Mouse (Mus musculus) MEL (cell line): ENCODE data around the gene Wnt7b. TPM values are rescaled to one million over a fixed set of nuclear protein-coding genes. Genes with fewer than 3 reads are reported as not detected.

Experiments used
- DNase-seq: peaks from one replicate; pipeline ENCODE4 v3.0.0; 2011; ENCODE audit warnings: low read depth, low spot score
- H3K27ac ChIP-seq: 2 replicates; pipeline ENCODE4 v1.5.1; 2012; ENCODE audit warnings: low read depth, mild to moderate bottlenecking, control low read depth, low read length, moderate library complexity; ENCODE audit not compliant: control insufficient read depth
- H3K27me3 ChIP-seq, 2 experiments: fragments of 150-350 bp in 1 of 2; sonication (generic) in 1 of 2; 2 replicates each; pipeline ENCODE4 v1.6.1; 2012; ENCODE audit warnings: low read length in 2 of 2, mild to moderate bottlenecking in 2 of 2, improper control_type of control experiment in 1 of 2, moderate library complexity in 1 of 2; ENCODE audit not compliant: insufficient read depth in 2 of 2, control insufficient read depth in 1 of 2
- H3K36me3 ChIP-seq, 2 experiments: 2 replicates each; pipeline ENCODE4 v1.6.1; 2012 to 2014; ENCODE audit warnings: low read length in 2 of 2, improper control_type of control experiment in 1 of 2, inconsistent platforms in 1 of 2, mild to moderate bottlenecking in 1 of 2; ENCODE audit not compliant: insufficient read depth in 2 of 2, control insufficient read depth in 1 of 2
- H3K4me1 ChIP-seq, 2 experiments: fragments of 150-350 bp in 1 of 2; sonication (generic) in 1 of 2; 2 replicates each; pipeline ENCODE4 v1.6.1; 2012; ENCODE audit warnings: low read length in 2 of 2, improper control_type of control experiment in 1 of 2, mild to moderate bottlenecking in 1 of 2; ENCODE audit not compliant: insufficient read depth in 2 of 2, control insufficient read depth in 1 of 2
- H3K4me3 ChIP-seq, 2 experiments: fragments of 150-350 bp in 1 of 2; sonication (generic) in 1 of 2; 2 replicates each; pipeline ENCODE4 v1.5.1; 2012; ENCODE audit warnings: low read depth in 2 of 2, low read length in 2 of 2, mild to moderate bottlenecking in 2 of 2, moderate library complexity in 2 of 2, control low read depth in 1 of 2, improper control_type of control experiment in 1 of 2; ENCODE audit not compliant: control insufficient read depth in 1 of 2, insufficient read depth in 1 of 2
- H3K79me2 ChIP-seq: 2 replicates; pipeline ENCODE4 v1.6.1; 2012; ENCODE audit warnings: mild to moderate bottlenecking, low read length, moderate library complexity; ENCODE audit not compliant: control insufficient read depth, poor library complexity, insufficient read depth
- H3K9ac ChIP-seq: 2 replicates; pipeline ENCODE4 v1.6.1; 2012; ENCODE audit warnings: low read depth, mild to moderate bottlenecking, control low read depth, low read length, moderate library complexity; ENCODE audit not compliant: control insufficient read depth, poor library complexity, severe bottlenecking
- H3K9me3 ChIP-seq: fragments of 150-350 bp; sonication (generic); replicated peaks from 2 replicates; pipeline ENCODE4 v1.6.1; 2012; ENCODE audit warnings: mild to moderate bottlenecking, low read length, improper control_type of control experiment, moderate library complexity; ENCODE audit not compliant: insufficient read depth
- BHLHE40 ChIP-seq: IDR thresholded peaks from 2 replicates; pipeline ENCODE4 v1.6.1; 2012; ENCODE audit warnings: low read depth, mild to moderate bottlenecking, inconsistent platforms, low read length, improper control_type of control experiment, borderline replicate concordance
- CHD2 ChIP-seq: IDR thresholded peaks from 2 replicates; pipeline ENCODE4 v1.6.1; 2011; ENCODE audit warnings: low read length, improper control_type of control experiment
- CTCF ChIP-seq, 3 experiments: IDR thresholded peaks in 2 of 3; conservative IDR thresholded peaks in 1 of 3; 2 replicates each; pipeline ENCODE4 v1.5.1; 2011 to 2012; ENCODE audit warnings: low read length in 3 of 3, low read depth in 2 of 3, mild to moderate bottlenecking in 2 of 3, improper control_type of control experiment in 1 of 3, inconsistent platforms in 1 of 3, mixed read lengths in 1 of 3, moderate library complexity in 1 of 3; ENCODE audit not compliant: control insufficient read depth in 1 of 3, insufficient read depth in 1 of 3, poor library complexity in 1 of 3, severe bottlenecking in 1 of 3
- E2F4 ChIP-seq: IDR thresholded peaks from 2 replicates; pipeline ENCODE4 v1.6.1; 2011; ENCODE audit warnings: low read depth, low read length, improper control_type of control experiment, borderline replicate concordance
- ELF1 ChIP-seq: IDR thresholded peaks from 2 replicates; pipeline ENCODE4 v1.6.1; 2014; ENCODE audit warnings: low read depth, mild to moderate bottlenecking, inconsistent platforms, low read length, improper control_type of control experiment, moderate library complexity
- ETS1 ChIP-seq: IDR thresholded peaks from 2 replicates; pipeline ENCODE4 v1.6.1; 2012; ENCODE audit warnings: low read depth, mild to moderate bottlenecking, inconsistent platforms, low read length, improper control_type of control experiment, moderate library complexity
- GATA1 ChIP-seq: IDR thresholded peaks from 2 replicates; pipeline ENCODE4 v1.6.1; 2011; ENCODE audit warnings: low read depth, low read length, improper control_type of control experiment
- HCFC1 ChIP-seq: IDR thresholded peaks from 2 replicates; pipeline ENCODE4 v1.6.1; 2012; ENCODE audit warnings: low read depth, mild to moderate bottlenecking, inconsistent platforms, low read length, improper control_type of control experiment, moderate library complexity
- JUND ChIP-seq: IDR thresholded peaks from 2 replicates; pipeline ENCODE4 v1.6.1; 2011; ENCODE audit warnings: low read depth, mild to moderate bottlenecking, improper control_type of control experiment, low read length
- KAT2A ChIP-seq: conservative IDR thresholded peaks from 2 replicates; pipeline ENCODE4 v1.6.1; 2012; ENCODE audit warnings: low read depth, low read length, improper control_type of control experiment, inconsistent platforms
- MAFK ChIP-seq: IDR thresholded peaks from 2 replicates; pipeline ENCODE4 v1.6.1; 2011; ENCODE audit warnings: low read depth, mild to moderate bottlenecking, low read length, improper control_type of control experiment, borderline replicate concordance
- MAX ChIP-seq: IDR thresholded peaks from 2 replicates; pipeline ENCODE4 v1.6.1; 2011; ENCODE audit warnings: low read length, improper control_type of control experiment
- MAZ ChIP-seq: IDR thresholded peaks from 2 replicates; pipeline ENCODE4 v1.6.1; 2012; ENCODE audit warnings: low read depth, mild to moderate bottlenecking, inconsistent platforms, low read length, improper control_type of control experiment
- MYB ChIP-seq: IDR thresholded peaks from 2 replicates; pipeline ENCODE4 v1.6.1; 2011; ENCODE audit warnings: mild to moderate bottlenecking, low read depth, low read length, improper control_type of control experiment
- NELFE ChIP-seq: IDR thresholded peaks from 2 replicates; pipeline ENCODE4 v1.6.1; 2011; ENCODE audit warnings: low read depth, low read length, improper control_type of control experiment
- NRF1 ChIP-seq: IDR thresholded peaks from 2 replicates; pipeline ENCODE4 v1.6.1; 2014; ENCODE audit warnings: low read depth, mild to moderate bottlenecking, inconsistent platforms, low read length, improper control_type of control experiment, moderate library complexity; ENCODE audit not compliant: poor library complexity, insufficient read depth, severe bottlenecking
- POLR2A ChIP-seq, 2 experiments: IDR thresholded peaks; 2 replicates each; pipeline ENCODE4 v1.6.1; 2011 to 2012; ENCODE audit warnings: low read length in 2 of 2, mild to moderate bottlenecking in 2 of 2, control low read depth in 1 of 2, improper control_type of control experiment in 1 of 2, low read depth in 1 of 2, moderate library complexity in 1 of 2; ENCODE audit not compliant: control insufficient read depth in 1 of 2, insufficient read depth in 1 of 2, poor library complexity in 1 of 2
- POLR2AphosphoS2 ChIP-seq: IDR thresholded peaks from 2 replicates; pipeline ENCODE4 v1.6.1; 2011; ENCODE audit warnings: low read length, improper control_type of control experiment
- POLR2AphosphoS5 ChIP-seq: IDR thresholded peaks from 2 replicates; pipeline ENCODE4 v1.6.1; 2012; ENCODE audit warnings: low read depth, borderline replicate concordance, mild to moderate bottlenecking, inconsistent platforms, low read length, moderate library complexity, mixed read lengths
- RAD21 ChIP-seq: IDR thresholded peaks from 2 replicates; pipeline ENCODE4 v1.6.1; 2011; ENCODE audit warnings: mild to moderate bottlenecking, low read depth, low read length, improper control_type of control experiment
- RCOR1 ChIP-seq: IDR thresholded peaks from 2 replicates; pipeline ENCODE4 v1.6.1; 2012; ENCODE audit warnings: low read depth, mild to moderate bottlenecking, inconsistent platforms, low read length, improper control_type of control experiment
- SMC3 ChIP-seq: IDR thresholded peaks from 2 replicates; pipeline ENCODE4 v1.6.1; 2011; ENCODE audit warnings: low read depth, low read length, improper control_type of control experiment
- TAL1 ChIP-seq: IDR thresholded peaks from 2 replicates; pipeline ENCODE4 v1.6.1; 2012; ENCODE audit warnings: mild to moderate bottlenecking, inconsistent platforms, low read length, moderate library complexity, mixed read lengths
- TBP ChIP-seq: IDR thresholded peaks from 2 replicates; pipeline ENCODE4 v1.8.0; 2011; ENCODE audit warnings: low read depth, low read length, improper control_type of control experiment
- TCF12 ChIP-seq: IDR thresholded peaks from 2 replicates; pipeline ENCODE4 v1.6.1; 2014; ENCODE audit warnings: low read depth, mild to moderate bottlenecking, inconsistent platforms, low read length, improper control_type of control experiment, moderate library complexity
- UBTF ChIP-seq: IDR thresholded peaks from 2 replicates; pipeline ENCODE4 v1.6.1; 2012; ENCODE audit warnings: low read depth, mild to moderate bottlenecking, inconsistent platforms, low read length, improper control_type of control experiment, moderate library complexity, borderline replicate concordance; ENCODE audit not compliant: insufficient read depth
- USF2 ChIP-seq, 2 experiments: IDR thresholded peaks; 2 replicates each; pipeline ENCODE4 v1.6.1; 2011 to 2012; ENCODE audit warnings: improper control_type of control experiment in 2 of 2, low read length in 2 of 2, borderline replicate concordance in 1 of 2, inconsistent platforms in 1 of 2, low read depth in 1 of 2, mild to moderate bottlenecking in 1 of 2; ENCODE audit not compliant: insufficient read depth in 1 of 2
- ZC3H11A ChIP-seq: IDR thresholded peaks from 2 replicates; pipeline ENCODE4 v1.6.1; 2012; ENCODE audit warnings: low read depth, mild to moderate bottlenecking, inconsistent platforms, low read length, improper control_type of control experiment
- ZKSCAN1 ChIP-seq: IDR thresholded peaks from 2 replicates; pipeline ENCODE4 v1.6.1; 2012; ENCODE audit warnings: low read depth, mild to moderate bottlenecking, inconsistent platforms, low read length, improper control_type of control experiment, moderate library complexity
- ZMIZ1 ChIP-seq: IDR thresholded peaks from 2 replicates; pipeline ENCODE4 v1.6.1; 2012; ENCODE audit warnings: low read depth, mild to moderate bottlenecking, inconsistent platforms, low read length, improper control_type of control experiment, moderate library complexity
- ZNF384 ChIP-seq: IDR thresholded peaks from 2 replicates; pipeline ENCODE4 v1.6.1; 2012; ENCODE audit warnings: low read depth, mild to moderate bottlenecking, inconsistent platforms, low read length, improper control_type of control experiment
- polyA plus RNA-seq, 2 experiments: library from polyadenylated mRNA; stranded (reverse) in 1 of 2; unstranded in 1 of 2; fragments of >175 nt in 1 of 2; fragments of >200 nt in 1 of 2; gene quantifications; 2 replicates each; pipeline versions ENCODE4 v1.2.1 to v1.2.4; 2012; ENCODE audit warnings: low replicate concordance in 2 of 2, low read depth in 1 of 2; ENCODE audit not compliant: insufficient read length in 2 of 2, insufficient read depth in 1 of 2, missing spikeins in 1 of 2
- total RNA-seq: library from RNA; depleted of rRNA; stranded (reverse); fragments of 300-350 nt; gene quantifications from 2 replicates; pipeline ENCODE4 v1.2.3, GENCODE M21; 2012

Gene Wnt7b
- total and polyA plus RNA-seq, 3 experiments = not detected

- TF ChIP-seq RCOR1 = no peak
- no peak for TF ChIP-seq JUND
- no peak for TF ChIP-seq MAX
- TF ChIP-seq ELF1 = no peak
- TF ChIP-seq POLR2AphosphoS2 = no peak
- TF ChIP-seq GATA1 = no peak
- TF ChIP-seq MAFK = no peak
- TF ChIP-seq TCF12 = no peak
- no peak for TF ChIP-seq ZNF384
- no peak for TF ChIP-seq NRF1
- no peak for TF ChIP-seq MAZ
- TF ChIP-seq MYB = no peak
- TF ChIP-seq SMC3 = no peak
- no peak for TF ChIP-seq ZC3H11A
- TF ChIP-seq POLR2AphosphoS5 = no peak
- no peak for TF ChIP-seq CTCF (IDR thresholded peaks at IDR 0.05 in 2 of 3, conservative IDR thresholded peaks at IDR 0.05 in 1 of 3; ENCODE audit: control insufficient read depth in 1 of 3, insufficient read depth in 1 of 3, low read depth in 2 of 3, low read length in 3 of 3, poor library complexity in 1 of 3, severe bottlenecking in 1 of 3)
- TF ChIP-seq NELFE = no peak
- TF ChIP-seq ETS1 = no peak
- no peak for TF ChIP-seq ZKSCAN1
- Histone ChIP-seq H3K27ac (no peak overlapping the region), H3K79me2 (no peaks in the 10 kb centered on the region), H3K27me3 (no peaks in the 10 kb centered on the region), H3K4me3 (no peak overlapping the region), H3K9me3 (no peaks in the 10 kb centered on the region), H3K9ac (no peak overlapping the region), H3K4me1 (no peaks in the 10 kb centered on the region), H3K36me3 (no peaks in the 10 kb centered on the region)
- no peak for DNase-seq
These were observed 75.6 kb downstream of the Wnt7b start for GRCm38 (mm10) chr15:85506680-85507079.

- no peak overlapping the region for H3K9ac ChIP-seq
- H3K4me1 ChIP-seq = no peaks in the 10 kb centered on the region
- H3K27ac ChIP-seq = no peak overlapping the region
- no peaks in the 10 kb centered on the region for H3K27me3 ChIP-seq
- H3K4me3 ChIP-seq = no peak overlapping the region
- TF ChIP-seq TAL1 (no peak), ZC3H11A (no peak), USF2 (IDR thresholded peaks at IDR 0.05; ENCODE audit: borderline replicate concordance in 1 of 2, insufficient read depth in 1 of 2, low read depth in 1 of 2, low read length in 2 of 2) (no peak), KAT2A (no peak), E2F4 (no peak), ZMIZ1 (no peak), POLR2A (IDR thresholded peaks at IDR 0.05; ENCODE audit: control insufficient read depth in 1 of 2, insufficient read depth in 1 of 2, low read depth in 1 of 2, low read length in 2 of 2, poor library complexity in 1 of 2) (no peak), BHLHE40 (no peak), CHD2 (no peak), NRF1 (no peak), UBTF (no peak), HCFC1 (no peak), GATA1 (no peak), RAD21 (no peak), RCOR1 (no peak), TBP (no peak), NELFE (no peak)
- no peak for DNase-seq
- no peaks in the 10 kb centered on the region for H3K79me2 ChIP-seq
- H3K9me3 ChIP-seq = no peaks in the 10 kb centered on the region
- H3K36me3 ChIP-seq = no peaks in the 10 kb centered on the region
These were observed 77.0 kb downstream of the Wnt7b start for GRCm38 (mm10) chr15:85505118-85505925.
